Comparison of ENCODE assay signal across 8 mouse cellular contexts in the genomic region with DNA sequence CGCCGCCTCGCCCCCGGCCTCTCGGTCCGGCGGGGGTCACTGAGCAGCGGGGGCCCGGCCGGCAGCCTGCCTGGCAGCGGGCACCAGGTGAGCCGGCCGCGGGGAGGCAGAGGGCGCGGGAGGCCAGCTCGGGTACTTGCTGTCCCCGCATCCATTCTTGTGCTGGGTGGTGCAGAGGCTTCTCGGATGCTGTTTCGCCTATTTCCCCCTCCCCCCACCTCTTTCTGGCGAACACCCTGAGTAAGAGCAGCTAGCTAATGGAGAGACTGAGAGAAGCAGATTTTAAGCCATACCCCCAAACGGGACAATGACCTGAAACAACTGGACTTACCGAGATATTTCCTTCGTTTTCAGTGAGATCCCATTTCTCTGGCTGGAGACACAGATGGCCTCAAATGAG. TPM values are rescaled to one million over a fixed set of nuclear protein-coding genes. Genes with fewer than 3 reads are reported as not detected.
DNase-seq lines count a peak whose midpoint lies in the region; ATAC-seq and TF ChIP-seq lines count a peak whose summit lies in the region.

No protein-coding gene starts in this region.

- no peaks in the 10 kb centered on the region for H3K9me3 ChIP-seq in hindbrain, embryonic 10.5 days
- H3K9me3 ChIP-seq in limb, embryonic 12.5 days: no peaks in the 10 kb centered on the region

- H3K9ac ChIP-seq in limb, embryonic 12.5 days (replicated peaks): peak overlapping the region; percentile 91

- under 1% methylated on average over 24 of the region's 24 CpGs for WGBS in hindbrain, embryonic 10.5 days
- 3% methylated on average over 24 of the region's 24 CpGs for WGBS in limb, embryonic 12.5 days
- 0% methylated on average over 24 of the region's 24 CpGs for WGBS in olfactory bulb, adult 2 months

- peaks cover 31% of the 10 kb centered on the region for H3K4me1 ChIP-seq in hindbrain, embryonic 10.5 days (replicated peaks)
- peaks cover 8% of the 10 kb centered on the region for H3K4me1 ChIP-seq in limb, embryonic 12.5 days (replicated peaks)
- H3K4me1 ChIP-seq in olfactory bulb, adult 2 months (ENCODE audit: control insufficient read depth, insufficient read depth, low read length): no peaks in the 10 kb centered on the region

- peak overlapping the region; percentile 86 for H3K4me3 ChIP-seq in hindbrain, embryonic 10.5 days
- H3K4me3 ChIP-seq in limb, embryonic 12.5 days (replicated peaks): peak overlapping the region; percentile 90
- peak overlapping the region; percentile 69 for H3K4me3 ChIP-seq in olfactory bulb, adult 2 months (ENCODE audit: insufficient read depth, low read depth, low read length)

- TF ChIP-seq CTCF in olfactory bulb, adult 2 months (IDR thresholded peaks at IDR 0.05; ENCODE audit: insufficient read depth, low read depth, low read length): no peak

- peaks cover 42% of the 10 kb centered on the region for H3K36me3 ChIP-seq in hindbrain, embryonic 10.5 days
- H3K36me3 ChIP-seq in limb, embryonic 12.5 days: peaks cover 31% of the 10 kb centered on the region

- TF ChIP-seq POLR2A in olfactory bulb, adult 2 months (IDR thresholded peaks at IDR 0.05; ENCODE audit: insufficient read depth, low read depth, low read length): no peak

- no peaks in the 10 kb centered on the region for H3K27me3 ChIP-seq in hindbrain, embryonic 10.5 days (ENCODE audit: insufficient read depth, poor library complexity, severe bottlenecking)
- no peaks in the 10 kb centered on the region for H3K27me3 ChIP-seq in limb, embryonic 12.5 days

- H3K4me2 ChIP-seq in limb, embryonic 12.5 days: peak overlapping the region; percentile 68

- H3K27ac ChIP-seq in hindbrain, embryonic 10.5 days: peak overlapping the region; percentile 99
- H3K27ac ChIP-seq in limb, embryonic 12.5 days: peak overlapping the region; percentile 97
- H3K27ac ChIP-seq in olfactory bulb, adult 2 months (ENCODE audit: insufficient read depth, low read depth, low read length): peak overlapping the region; percentile 85

- DNase-seq in embryo, embryonic 10.5 days (ENCODE audit: low spot score): peak; percentile 81
- DNase-seq in embryo, embryonic 10 days (ENCODE audit: low spot score): no peak
- peak; percentile 52 to 59 for DNase-seq in B cell, adult 2 months
- no peak for DNase-seq in hindbrain, embryonic 10.5 days (ENCODE audit: low spot score)
- DNase-seq in urinary bladder, postnatal 4 days (ENCODE audit: low spot score in 2 of 2): no peak

- peak; percentile 9; the same call in 1 of the 2 replicates for ATAC-seq in common myeloid progenitor, adult 5-6 weeks (replicated peaks; ENCODE audit: low read depth, poor library complexity, severe bottlenecking)
- ATAC-seq in limb, embryonic 12.5 days (ENCODE audit: insufficient number of reproducible peaks, insufficient read depth, low FRiP score, low TSS enrichment, low read depth): peak; percentile 58

RNA-seq across cellular contexts. Expression of a gene that starts 0.8 kb away (rescaled TPM):
- total RNA-seq in common myeloid progenitor, adult 5-6 weeks (2017): 33.9 and 39.8 TPM in 2 replicates
- polyA plus RNA-seq in hindbrain, embryonic 10.5 days (2016; fragmentation: Nextera tagmentation; extraction: Ambion mirVana): 34.5 TPM in 2 replicates
- polyA plus RNA-seq in limb, embryonic 12.5 days (2016; fragmentation: Nextera tagmentation; extraction: Ambion mirVana): 43.7 and 47.6 TPM in 2 replicates
- not detected in 2 replicates for polyA plus RNA-seq in olfactory bulb, adult 2 months (2012; ENCODE audit: insufficient read depth, insufficient read length, low replicate concordance, missing spikeins)

RNA-seq across cellular contexts. Expression of a gene that starts 54.8 kb away (rescaled TPM):
- 45.7 and 47.0 TPM in 2 replicates for total RNA-seq in common myeloid progenitor, adult 5-6 weeks (2017)
- 13.1 and 14.7 TPM in 2 replicates for polyA plus RNA-seq in hindbrain, embryonic 10.5 days (2016; fragmentation: Nextera tagmentation; extraction: Ambion mirVana)
- 18.7 and 21.5 TPM in 2 replicates for polyA plus RNA-seq in limb, embryonic 12.5 days (2016; fragmentation: Nextera tagmentation; extraction: Ambion mirVana)
- not detected in 2 replicates for polyA plus RNA-seq in olfactory bulb, adult 2 months (2012; ENCODE audit: insufficient read depth, insufficient read length, low replicate concordance, missing spikeins)

Comparison
In these comparisons a context has a peak if more than half of its experiments do, and no peak if none do; other contexts are left out.
1. DNase-seq: peak in embryo, embryonic 10.5 days (single experiment) and B cell, adult 2 months (2 of 2); none in embryo, embryonic 10 days (single experiment), hindbrain, embryonic 10.5 days (single experiment) and urinary bladder, postnatal 4 days (0 of 2).
2. Peak in every context shown above with its lines, with median percentiles within 50 percentile points of each other: H3K27ac ChIP-seq and H3K4me3 ChIP-seq.